Mouse (Mus musculus) adrenal gland, postnatal 4 days (tissue): ENCODE results near the gene Wdr89. TPM values are rescaled to one million over a fixed set of nuclear protein-coding genes. Genes with fewer than 3 reads are reported as not detected.
A peak's percentile ranks its signal among the peaks of the same experiment; 100 is the strongest.

Experiments
- DNase-seq, 2 experiments: peaks; one replicate each; pipeline ENCODE4 v3.0.0; 2021 to 2022; ENCODE audit warnings: low spot score in 2 of 2, mixed read lengths in 2 of 2
- total RNA-seq, 2 experiments: library from RNA; stranded (reverse); gene quantifications; 2 replicates each; pipeline ENCODE4 v1.2.3; 2021

Gene Wdr89
- total RNA-seq, 2 experiments from 2014 or later, result 7.8 to 8.5 TPM

DNA sequence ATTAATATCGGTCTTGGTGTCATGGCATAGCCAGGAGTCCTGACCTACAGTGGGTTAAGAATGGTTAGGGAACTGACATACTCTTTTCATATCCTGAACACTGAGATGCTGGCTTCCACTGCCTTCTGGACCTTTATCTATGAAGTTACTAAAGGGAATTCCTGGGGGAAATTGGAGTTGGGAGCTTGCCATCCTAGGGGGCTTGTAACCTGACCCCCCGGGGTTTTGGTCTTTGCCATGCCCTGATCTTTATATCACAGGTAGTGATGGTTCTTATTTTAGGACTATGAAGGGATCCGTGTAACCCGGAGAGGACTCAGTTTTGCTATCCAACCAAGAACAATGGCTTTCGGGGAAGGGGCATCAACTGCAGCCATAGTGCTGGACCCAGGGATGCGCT lies 1.3 kb upstream of the Wdr89 start:
- no peak for DNase-seq

DNA sequence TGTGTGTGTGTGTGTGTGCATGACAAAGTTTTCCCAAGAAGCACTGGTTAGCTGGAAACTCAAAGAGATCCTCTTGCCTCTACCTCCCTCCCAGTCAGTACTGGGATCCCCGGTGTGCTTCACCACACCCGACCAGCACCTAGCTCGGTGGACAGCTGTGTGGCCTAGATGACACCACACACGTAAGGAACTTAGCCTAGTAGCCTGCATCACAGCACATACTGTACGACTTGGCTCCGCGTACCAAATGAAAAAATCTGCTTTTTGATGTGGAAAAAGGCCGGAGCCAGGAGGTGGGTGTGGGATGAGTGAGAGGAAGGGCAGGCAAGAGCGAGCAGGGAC lies 450 bp downstream of the Wdr89 start:
- DNase-seq, result peak in 1 of 2 experiments; percentile 10

DNA sequence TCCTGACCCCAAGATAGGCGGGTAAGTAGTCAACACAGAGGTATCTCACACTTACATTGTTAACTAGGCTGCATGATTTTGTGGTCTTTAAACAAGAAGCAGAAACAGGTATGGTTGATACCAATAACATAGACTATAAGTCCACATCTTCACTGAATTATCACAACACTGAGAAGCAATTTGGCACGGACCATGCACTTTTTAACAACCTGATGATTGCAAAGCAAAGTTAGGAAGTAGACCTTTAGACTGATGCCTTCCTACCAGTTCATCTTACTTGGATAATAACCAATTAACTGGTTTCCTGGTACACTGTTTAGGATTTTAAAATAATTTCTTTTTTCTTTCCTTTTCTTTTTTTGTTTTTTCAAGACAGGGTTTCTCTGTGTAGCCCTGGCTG lies 1.1 kb downstream of the Wdr89 start:
- DNase-seq, result no peak

DNA sequence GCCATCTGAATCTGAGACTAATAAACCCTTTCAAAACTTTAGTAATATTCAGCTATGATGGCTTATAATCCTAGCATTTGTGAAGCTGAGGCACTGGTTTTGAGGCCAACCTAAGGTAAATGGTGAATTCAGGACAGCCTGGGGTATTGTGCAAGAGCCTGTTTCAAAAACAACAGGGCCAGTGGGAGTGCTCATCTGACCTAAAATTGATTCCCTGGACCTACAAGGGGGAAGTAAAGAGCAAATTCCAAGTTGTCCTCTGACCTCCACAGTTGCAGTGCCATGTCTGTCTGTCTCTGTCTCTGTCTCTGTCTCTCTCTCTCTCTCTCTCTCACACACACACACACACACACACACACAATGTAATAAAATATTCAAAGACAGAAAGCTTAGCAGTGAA lies 2.4 kb downstream of the Wdr89 start:
- DNase-seq, result no peak

DNA sequence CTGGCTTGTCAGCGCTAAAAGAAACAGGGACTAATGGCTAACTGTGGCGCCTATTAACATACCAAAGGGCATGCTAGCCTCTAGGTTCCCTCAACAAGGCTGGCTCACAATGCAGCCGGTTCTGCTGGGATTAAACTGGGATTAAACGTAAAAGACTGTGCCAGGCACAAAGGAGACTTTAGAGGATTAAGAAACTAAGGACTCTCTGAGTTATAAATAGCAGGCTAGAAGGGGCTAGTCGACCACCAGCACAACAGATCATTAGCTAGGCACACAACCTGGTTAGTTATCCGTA lies 4.9 kb downstream of the Wdr89 start:
- no peak for DNase-seq

DNA sequence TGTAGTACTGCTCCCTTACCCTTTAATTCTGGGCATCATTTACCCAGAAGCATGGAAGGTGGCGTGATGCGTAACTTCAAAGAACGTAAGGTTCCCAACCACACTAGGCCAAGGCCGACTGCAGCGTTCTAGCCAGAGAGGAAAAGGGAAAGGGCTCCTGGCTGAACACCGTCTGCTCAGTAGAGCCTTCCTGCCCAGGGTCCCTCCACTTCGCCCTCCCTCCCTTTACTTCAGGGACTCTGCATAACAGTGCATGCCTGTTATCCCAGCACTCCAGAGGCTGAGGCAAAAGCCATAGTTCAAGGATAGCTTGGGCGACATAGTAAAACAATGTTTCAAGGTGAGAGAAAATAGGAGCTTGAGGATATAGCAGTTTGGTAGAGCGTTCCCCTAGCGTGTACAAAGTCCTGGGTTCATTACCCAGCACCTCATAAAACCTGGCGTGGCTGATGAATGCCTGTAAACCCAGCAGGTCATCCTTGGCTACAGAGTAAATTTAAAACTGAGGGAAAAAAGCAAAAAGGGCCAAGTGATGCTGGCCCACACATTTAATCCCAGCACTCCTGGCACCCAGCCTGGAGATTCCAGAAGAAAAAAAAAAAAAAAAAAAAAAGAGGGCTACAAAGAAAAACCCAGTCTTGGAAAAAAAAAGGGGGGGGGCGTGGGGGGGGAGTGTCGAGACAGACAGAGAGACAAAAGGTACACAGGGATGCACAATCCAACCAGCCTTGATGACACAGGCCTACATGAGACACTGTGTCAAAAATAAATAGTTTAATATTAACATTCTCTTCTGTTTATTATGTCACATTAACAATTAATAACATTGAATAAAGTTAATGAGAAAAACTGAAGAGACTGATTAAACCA lies 5.5 kb downstream of the Wdr89 start:
- DNase-seq, result no peak

DNA sequence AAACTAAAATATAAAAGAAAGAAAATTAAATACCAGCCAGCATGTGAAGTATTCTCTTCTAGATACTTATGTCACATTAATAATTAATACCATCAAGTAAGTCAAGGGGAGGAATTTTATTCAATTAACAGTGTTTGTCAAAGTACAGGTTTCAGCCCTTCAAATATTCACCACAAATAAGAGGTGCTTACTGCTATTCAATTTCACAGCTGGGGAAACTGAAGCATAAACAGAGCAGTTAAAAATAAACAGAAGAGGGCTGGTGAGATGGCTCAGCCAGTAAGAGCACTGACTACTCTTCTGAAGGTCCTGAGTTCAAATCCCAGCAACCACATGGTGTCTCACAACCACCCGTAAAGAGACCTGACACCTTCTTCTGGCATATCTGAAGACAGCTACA lies 7.0 kb downstream of the Wdr89 start:
- no peak for DNase-seq

DNA sequence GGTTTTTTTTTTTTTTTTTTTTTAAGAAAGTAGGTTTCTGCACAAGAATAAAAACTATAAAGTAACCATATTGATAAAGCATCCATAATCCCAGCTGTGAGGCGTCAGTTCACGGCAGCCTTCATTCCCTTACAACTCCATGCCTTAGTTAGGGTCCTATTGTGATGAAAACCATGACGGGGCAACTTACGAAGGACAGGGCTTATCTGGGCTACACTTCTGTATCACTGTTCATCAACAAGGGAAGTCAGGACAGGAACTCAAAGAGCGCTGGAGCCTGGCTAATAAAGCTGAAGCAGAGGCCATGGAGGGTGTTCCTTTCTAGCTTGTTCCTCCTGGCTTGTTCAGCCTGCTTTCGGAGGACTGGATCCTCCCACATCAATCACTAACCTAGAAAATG lies 10.9 kb downstream of the Wdr89 start:
- no peak for DNase-seq

DNA sequence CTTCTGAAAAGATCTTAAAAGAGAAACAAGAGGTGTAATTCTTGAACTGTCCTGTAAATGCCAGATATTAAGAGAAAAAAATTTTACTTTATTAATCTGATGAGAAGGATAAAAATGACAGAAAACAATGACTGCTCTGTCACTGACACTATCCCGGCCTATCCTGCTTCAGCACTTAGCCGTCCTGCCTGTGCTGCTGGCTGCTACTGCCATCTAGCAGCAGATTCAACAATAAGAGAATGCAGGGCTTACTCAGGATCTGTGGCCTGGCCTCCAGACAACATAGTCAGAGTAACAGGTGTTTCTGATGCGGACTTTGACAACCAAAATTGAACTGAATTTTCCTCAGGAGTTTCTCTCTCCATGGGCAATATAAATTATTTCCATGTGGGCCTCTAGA lies 12.8 kb downstream of the Wdr89 start:
- DNase-seq, result no peak

DNA sequence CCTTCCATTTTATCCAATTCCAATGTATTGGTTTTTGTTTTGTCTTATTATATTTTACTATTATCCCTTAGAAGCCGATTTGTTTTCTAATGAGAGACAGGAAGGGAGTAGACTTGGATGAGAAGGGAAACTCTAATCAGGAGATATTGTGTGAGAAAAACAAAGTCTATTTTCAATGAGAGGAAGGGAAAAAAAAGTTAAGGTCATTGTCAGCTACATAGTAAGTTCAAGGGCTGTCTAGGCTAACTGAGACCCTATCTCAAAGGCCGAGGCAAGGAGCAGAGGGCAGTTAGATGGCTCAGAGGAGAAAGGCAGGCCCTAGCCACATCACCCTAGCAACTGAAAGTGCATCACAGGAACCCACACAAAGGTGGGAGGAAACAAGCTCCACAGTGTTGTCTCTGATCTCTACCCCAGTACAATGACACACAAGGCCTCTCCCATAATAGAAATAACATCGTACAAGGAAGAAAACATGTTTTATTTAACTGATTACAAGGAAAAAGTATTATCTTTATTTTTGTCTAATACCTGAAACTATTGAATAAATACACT lies 15.0 kb downstream of the Wdr89 start:
- no peak for DNase-seq

DNA sequence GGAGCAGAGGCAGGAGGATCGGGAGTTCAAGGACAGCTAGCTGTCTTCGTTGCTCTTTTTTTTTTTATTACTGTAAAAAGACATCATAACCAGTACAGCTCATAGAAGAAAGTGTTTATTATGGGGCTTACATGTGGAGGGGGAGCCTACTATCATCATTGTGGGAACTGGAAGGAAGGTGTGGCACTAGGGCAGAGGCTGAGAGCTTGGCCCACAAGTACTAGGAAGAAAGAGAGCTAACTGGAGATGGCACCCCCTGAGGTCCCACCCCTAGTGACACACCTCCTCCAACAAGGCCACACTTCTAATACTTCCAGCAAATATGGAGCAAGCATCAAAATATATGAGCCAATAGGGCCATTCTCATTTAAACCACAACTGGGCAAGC lies 19.6 kb downstream of the Wdr89 start:
- no peak for DNase-seq

DNA sequence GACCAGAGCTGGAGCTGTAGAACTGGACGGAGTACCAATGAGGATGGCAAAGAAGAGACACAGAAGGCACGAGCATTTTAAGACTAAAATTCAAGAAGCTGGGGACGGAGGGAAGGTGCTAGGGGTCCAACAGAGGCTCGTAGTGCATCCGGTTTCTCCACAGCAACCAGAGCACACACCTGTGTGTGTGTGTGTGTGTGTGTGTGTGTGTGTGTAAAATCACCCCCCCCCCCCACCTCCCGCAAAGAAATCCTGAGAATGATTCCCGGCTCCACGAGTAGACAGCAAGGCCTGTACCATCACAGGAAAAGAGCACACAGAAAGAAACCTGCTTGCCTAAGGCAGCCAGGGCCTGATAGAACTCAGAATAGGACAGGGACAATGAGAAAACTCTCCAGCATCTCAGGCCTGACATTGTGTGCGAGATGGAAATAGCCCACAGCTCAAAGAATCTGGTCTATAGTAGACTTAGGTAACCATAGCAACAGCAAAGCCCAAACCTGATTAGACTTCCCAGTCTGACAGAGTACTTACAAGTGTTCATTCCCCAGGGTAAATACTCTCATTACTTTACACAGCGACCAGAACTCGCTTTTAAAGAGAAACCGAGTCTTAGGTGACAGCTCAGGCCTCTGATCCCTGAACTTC lies 20.2 kb downstream of the Wdr89 start:
- DNase-seq, result no peak

DNA sequence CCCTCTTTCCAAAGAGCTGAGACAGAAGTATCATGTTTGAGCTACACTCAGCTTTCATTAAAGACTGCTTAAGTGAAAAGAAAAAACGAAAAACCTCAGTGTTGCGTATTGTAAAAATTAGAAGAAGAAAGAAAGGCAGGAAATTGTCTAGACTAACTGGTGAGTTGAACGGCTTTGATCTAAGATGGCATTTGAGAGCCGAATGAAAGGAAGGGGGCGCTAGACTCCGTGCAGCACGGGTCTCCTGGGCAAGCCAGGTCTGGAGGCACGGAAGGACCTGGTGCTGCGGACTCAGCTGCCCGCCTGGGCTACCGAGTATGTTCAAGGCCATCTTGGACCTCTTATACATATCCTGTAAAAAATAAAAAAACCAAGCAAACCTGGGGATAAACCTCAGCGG lies 21.1 kb downstream of the Wdr89 start:
- DNase-seq, result no peak

DNA sequence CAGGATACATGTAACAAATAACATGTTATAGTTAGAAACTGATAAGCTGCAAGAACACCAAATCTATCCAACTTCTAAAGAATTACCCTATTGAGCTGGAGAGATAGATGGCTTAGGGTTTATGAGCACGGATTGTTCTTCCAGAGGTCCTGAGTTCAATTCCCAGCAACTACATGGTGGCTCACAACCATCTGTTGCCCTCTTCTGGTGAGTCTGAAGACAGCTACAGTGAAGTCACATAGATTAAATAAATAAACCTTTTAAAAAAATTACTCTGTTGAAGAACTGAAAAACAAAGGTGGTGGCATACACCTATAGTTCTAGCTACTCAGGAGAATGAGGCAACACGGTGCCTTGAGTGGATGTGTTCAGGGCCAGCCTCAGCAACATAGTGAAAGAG lies 21.7 kb downstream of the Wdr89 start:
- no peak for DNase-seq

DNA sequence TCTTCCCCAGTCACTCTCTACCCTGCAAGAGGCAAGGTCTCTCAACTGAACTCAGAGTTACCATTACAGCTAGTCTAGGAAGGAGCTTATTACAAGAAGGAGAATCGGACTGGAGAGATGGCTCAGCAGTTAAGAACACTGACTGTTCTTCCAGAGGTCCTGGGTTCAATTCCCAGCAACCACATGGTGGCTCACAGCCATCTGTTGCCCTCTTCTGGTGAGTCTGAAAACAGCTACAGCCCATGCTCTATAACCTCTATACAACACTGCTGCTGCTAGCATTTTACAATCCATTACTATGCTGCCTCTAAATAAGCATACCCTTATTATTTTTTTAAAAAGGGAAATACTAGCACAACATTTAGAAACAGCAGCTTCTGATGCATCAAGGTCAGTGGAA lies 23.6 kb downstream of the Wdr89 start:
- no peak for DNase-seq

DNA sequence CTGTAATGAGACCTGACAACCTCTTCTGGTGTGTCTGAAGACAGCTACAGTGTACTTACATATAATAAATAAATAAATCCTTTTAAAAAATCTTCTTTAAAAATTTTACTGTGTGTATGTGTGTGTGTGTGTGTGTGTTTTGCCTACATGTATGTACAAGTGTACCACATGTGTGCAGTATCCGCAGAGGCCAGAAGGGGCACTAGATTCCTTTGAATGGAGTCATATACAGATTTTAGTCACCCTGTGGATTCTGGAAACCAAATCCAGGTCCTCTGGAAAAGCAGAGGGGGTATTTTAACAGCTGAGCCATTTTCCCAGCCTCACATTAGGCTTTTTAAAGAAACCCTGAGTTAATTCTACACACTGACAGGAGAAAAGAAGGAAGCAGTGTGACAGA lies 27.6 kb downstream of the Wdr89 start:
- DNase-seq, result no peak

DNA sequence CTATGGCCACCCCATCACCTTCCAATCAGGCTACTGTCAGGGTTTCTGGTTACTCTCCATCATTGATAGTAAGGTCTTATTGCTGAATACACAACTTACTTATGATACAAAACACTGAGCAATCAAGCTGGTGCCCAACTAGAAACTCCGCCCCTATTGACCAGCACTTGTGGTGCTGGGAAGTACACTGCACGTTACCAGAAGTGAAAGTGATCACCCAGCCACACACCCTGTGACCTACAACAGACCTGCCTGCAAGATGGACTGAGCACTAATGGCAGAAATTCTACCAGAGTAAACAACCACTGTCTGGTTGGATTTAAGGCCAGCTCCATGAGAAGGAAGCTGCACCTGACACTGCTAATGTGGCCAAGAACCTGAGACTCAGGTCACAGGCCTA lies 31.0 kb downstream of the Wdr89 start:
- DNase-seq, result no peak

DNA sequence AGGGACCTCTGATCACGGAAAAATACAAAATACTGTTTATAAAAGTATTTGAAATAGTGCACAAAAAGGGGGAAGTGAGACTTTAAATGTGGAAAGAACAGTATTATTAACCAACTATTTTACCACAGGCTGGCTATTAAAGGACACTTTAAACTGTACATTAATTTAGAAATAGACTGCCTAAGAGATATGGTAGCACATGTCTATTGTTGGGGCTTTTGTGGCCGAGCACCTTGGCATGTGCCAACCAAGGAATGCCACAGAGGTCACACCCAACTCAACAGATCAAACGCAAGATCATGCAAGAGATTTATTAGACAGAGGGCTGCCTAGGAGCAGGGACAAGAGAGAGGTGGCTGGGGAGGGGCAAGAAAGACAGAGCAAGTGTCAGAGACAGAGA lies 32.2 kb downstream of the Wdr89 start:
- DNase-seq, result no peak

DNA sequence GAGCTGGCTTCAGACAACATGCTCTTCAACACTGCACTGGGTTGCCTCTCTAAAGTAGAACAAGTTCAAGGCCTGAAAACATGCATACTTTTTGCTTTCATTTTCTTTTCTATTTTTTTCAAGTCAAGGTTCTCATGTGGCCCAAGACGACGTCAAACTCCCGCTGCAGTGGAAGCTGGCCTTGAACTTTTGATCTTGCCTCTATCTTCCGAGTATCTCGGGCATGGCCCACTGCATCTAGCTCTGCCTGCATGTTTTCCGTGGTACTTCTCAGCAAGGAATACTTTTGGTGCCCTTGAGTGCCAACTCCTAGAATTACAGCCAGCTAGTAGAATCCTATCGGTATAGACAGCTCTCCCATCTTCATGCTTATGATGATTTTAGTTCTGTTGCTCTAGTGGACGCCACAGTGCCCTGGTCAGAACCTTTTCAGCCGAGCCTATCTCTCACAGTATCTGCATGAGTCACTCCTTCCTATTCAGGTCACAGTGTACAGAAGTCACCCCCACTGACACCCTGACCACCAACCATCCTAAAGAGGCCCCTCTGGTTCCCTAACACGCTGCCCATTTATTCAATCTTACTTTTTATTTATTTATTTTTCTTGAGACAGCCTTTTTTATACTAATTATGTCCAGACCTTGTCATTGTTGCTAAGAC lies 33.4 kb downstream of the Wdr89 start:
- DNase-seq, result no peak

DNA sequence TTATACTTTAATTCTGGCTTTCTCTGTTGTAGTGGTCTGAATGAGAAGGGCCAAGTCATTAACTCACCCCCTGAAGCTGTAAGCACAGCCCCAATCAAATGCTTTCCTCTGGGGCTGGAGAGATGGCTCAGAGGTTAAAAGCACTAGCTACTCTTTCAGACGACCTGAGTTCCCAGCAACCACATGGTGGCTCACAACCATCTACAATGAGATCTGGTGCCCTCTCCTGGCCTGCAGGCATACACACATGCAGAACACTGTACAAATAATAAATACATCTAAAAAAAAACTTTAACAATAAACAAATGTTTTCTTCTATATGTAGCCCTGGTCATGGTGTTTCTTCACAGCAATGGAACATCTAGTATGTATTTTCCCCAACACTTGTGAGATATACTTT lies 39.7 kb downstream of the Wdr89 start:
- no peak for DNase-seq

DNA sequence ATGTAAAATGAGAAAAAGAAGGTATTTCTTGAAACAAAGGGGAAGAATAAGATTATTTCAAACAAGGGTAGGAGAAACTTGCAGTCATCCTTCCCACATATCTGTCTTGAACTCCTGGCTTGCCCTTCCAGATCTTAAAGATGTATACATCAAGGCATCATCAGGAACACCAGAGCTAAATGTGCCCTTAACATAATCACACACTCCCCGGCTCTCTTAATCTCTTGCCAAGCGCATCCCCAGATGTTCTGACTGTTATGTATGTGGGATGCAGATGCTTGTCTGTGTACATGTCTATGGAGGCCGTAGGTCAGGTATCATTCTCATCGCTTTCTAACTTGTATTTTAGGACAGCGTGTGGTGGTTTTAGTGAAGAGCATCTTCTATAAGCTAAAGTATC lies 46.0 kb downstream of the Wdr89 start:
- no peak for DNase-seq

DNA sequence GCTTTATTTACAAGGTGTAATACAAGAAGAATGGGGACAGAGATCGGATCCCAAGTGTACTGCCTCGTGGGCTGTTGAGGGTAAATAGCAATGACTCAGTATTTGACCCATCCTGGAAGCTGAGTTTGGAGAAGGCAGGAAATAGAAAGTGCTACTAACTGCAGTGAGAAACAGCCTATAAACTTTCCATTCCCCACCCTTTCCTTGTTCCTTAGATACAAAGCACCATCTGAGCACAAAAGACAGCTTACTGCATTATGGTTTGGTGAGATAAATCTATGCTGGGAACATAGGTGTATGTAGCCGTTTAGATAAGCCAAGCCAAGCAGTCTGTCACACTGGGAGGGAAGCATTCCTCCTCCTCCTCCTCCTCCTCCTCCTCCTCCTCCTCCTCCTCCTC lies 46.5 kb downstream of the Wdr89 start:
- DNase-seq, result no peak

DNA sequence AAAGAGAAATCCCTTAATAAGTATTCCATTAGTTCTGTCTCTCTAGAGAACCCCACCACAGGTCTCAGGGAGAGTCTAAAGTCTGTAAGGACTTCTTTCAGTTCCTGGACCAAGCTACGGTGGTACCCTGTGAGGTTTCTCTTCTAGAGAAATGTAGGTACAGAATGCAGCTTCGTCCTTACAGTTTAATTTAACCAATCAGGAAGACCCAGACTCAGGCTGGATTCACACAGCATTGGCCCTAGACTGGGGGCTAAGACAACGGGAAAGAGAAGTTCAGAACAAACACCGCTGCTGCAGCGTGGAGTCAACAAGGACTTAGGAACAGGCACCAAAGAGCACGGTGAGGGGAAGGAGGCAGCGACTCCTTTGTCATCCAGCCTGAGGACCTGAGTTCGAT lies 52.5 kb downstream of the Wdr89 start:
- no peak for DNase-seq
